Mouse (Mus musculus) heart, postnatal 0 days (tissue): ENCODE data around the gene Ddx19a.

Experiments used
- CTCF ChIP-seq: IDR thresholded peaks from 2 replicates; pipeline ENCODE4 v1.5.1; 2016; ENCODE audit warnings: antibody characterized with exemption, control low read depth, low read depth
- EP300 ChIP-seq: IDR thresholded peaks from 2 replicates; pipeline ENCODE4 v1.6.1; 2016; ENCODE audit warnings: antibody characterized with exemption, low read depth

DNA sequence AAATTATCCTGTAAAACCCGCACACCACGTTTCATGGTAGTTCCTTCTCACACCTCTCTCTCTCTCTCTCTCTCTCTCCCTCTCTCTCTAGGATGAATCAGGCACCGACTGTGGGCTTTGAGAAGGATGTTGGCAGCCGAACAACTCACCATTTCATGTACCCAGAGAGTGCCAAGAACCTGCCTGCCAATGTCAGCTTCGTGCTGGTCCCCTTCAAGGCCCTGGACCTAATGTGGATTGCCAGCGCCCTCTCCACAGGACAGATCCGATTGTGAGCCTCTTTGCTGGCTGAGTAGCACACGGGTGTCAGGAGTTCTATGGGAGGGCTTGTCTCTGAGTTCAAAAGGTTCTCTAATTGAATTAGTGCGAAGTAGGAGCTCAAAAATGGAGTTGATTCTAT lies 30.3 kb downstream of the Ddx19a start:
- TF ChIP-seq CTCF (no peak), EP300 (no peak)
